Mouse (Mus musculus) MEL (cell line): ENCODE data around the gene Gnat2. TPM values are rescaled to one million over a fixed set of nuclear protein-coding genes. Genes with fewer than 3 reads are reported as not detected.
A peak's percentile ranks its signal among the peaks of the same experiment; 100 is the strongest.

ENCODE experiments used
- JUND ChIP-seq: IDR thresholded peaks from 2 replicates; pipeline ENCODE4 v1.6.1; 2011; ENCODE audit warnings: low read depth, mild to moderate bottlenecking, improper control_type of control experiment, low read length
- KAT2A ChIP-seq: conservative IDR thresholded peaks from 2 replicates; pipeline ENCODE4 v1.6.1; 2012; ENCODE audit warnings: low read depth, low read length, improper control_type of control experiment, inconsistent platforms
- NELFE ChIP-seq: IDR thresholded peaks from 2 replicates; pipeline ENCODE4 v1.6.1; 2011; ENCODE audit warnings: low read depth, low read length, improper control_type of control experiment
- POLR2AphosphoS2 ChIP-seq: IDR thresholded peaks from 2 replicates; pipeline ENCODE4 v1.6.1; 2011; ENCODE audit warnings: low read length, improper control_type of control experiment
- ZC3H11A ChIP-seq: IDR thresholded peaks from 2 replicates; pipeline ENCODE4 v1.6.1; 2012; ENCODE audit warnings: low read depth, mild to moderate bottlenecking, inconsistent platforms, low read length, improper control_type of control experiment
- polyA plus RNA-seq, 2 experiments: library from polyadenylated mRNA; stranded (reverse) in 1 of 2; unstranded in 1 of 2; fragments of >175 nt in 1 of 2; fragments of >200 nt in 1 of 2; gene quantifications; 2 replicates each; pipeline versions ENCODE4 v1.2.1 to v1.2.4; 2012; ENCODE audit warnings: low replicate concordance in 2 of 2, low read depth in 1 of 2; ENCODE audit not compliant: insufficient read length in 2 of 2, insufficient read depth in 1 of 2, missing spikeins in 1 of 2
- total RNA-seq: library from RNA; depleted of rRNA; stranded (reverse); fragments of 300-350 nt; gene quantifications from 2 replicates; pipeline ENCODE4 v1.2.3, GENCODE M21; 2012; rRNA removed

The Gnat2 gene
- total and polyA plus RNA-seq, 3 experiments, result 4.7 to 12.4 TPM; not detected in 1

- TF ChIP-seq KAT2A, result no peak; the same call in 1 of the 2 replicates
- peak; percentile 100 for TF ChIP-seq JUND
- TF ChIP-seq ZC3H11A, result peak; percentile 97
- no peak for TF ChIP-seq NELFE
- no peak for TF ChIP-seq POLR2AphosphoS2
Observed at GRCm38 (mm10) chr3:108147386-108148235, 55.0 kb downstream of the Gnat2 start (continued).

Other genes with a start within 250 kb of the Gnat2 start
- gene Eps8l3, start 215.6 kb upstream of the Gnat2 start, total RNA-seq, result 0.07 and 0.12 TPM in 2 replicates
- not detected for gene Eps8l3, start 215.6 kb upstream of the Gnat2 start, polyA plus RNA-seq
- 115 and 134 TPM in 2 replicates for gene Gstm5, start 197.0 kb upstream of the Gnat2 start, total RNA-seq
- gene Gstm5, start 197.0 kb upstream of the Gnat2 start, polyA plus RNA-seq, result 100 to 1,000 TPM in 1 of 2 experiments, not detected in 1; 164 TPM
- gene Gstm7, start 161.0 kb upstream of the Gnat2 start, total RNA-seq, result 0.10 TPM in 1 of 2 replicates, not detected in the other
- under 1 TPM in 1 of 2 experiments, not detected in 1; 0.24 TPM for gene Gstm7, start 161.0 kb upstream of the Gnat2 start, polyA plus RNA-seq
- not detected in 2 replicates for gene Gstm6, start 149.0 kb upstream of the Gnat2 start, total RNA-seq
- under 1 TPM in 1 of 2 experiments, not detected in 1; 0.13 TPM for gene Gstm6, start 149.0 kb upstream of the Gnat2 start, polyA plus RNA-seq
- gene Gstm3, start 123.5 kb upstream of the Gnat2 start, total RNA-seq, result not detected in 2 replicates
- under 1 TPM in 1 of 2 experiments, not detected in 1; 0.06 TPM for gene Gstm3, start 123.5 kb upstream of the Gnat2 start, polyA plus RNA-seq
- not detected in 2 replicates for gene Gstm2, start 106.3 kb upstream of the Gnat2 start, total RNA-seq
- not detected for gene Gstm2, start 106.3 kb upstream of the Gnat2 start, polyA plus RNA-seq
- gene Gstm1, start 74.8 kb upstream of the Gnat2 start, total RNA-seq, result 0.20 and 0.31 TPM in 2 replicates
- gene Gstm1, start 74.8 kb upstream of the Gnat2 start, polyA plus RNA-seq, result 1 to 10 TPM in 1 of 2 experiments, not detected in 1; 6.7 TPM
- 1.3 and 1.4 TPM in 2 replicates for gene Gstm4, start 47.9 kb upstream of the Gnat2 start, total RNA-seq
- 1 to 10 TPM in 1 of 2 experiments, not detected in 1; 7.4 TPM for gene Gstm4, start 47.9 kb upstream of the Gnat2 start, polyA plus RNA-seq
- 54.9 and 69.1 TPM in 2 replicates for gene Ampd2, start 6.1 kb upstream of the Gnat2 start, total RNA-seq
- 100 to 1,000 TPM in 1 of 2 experiments, not detected in 1; 201 TPM for gene Ampd2, start 6.1 kb upstream of the Gnat2 start, polyA plus RNA-seq
- gene Gnai3, start 53.4 kb downstream of the Gnat2 start, total RNA-seq, result 92.1 and 111 TPM in 2 replicates
- 10 to 100 TPM; 74.2 to 96.4 TPM for gene Gnai3, start 53.4 kb downstream of the Gnat2 start, polyA plus RNA-seq
- gene Gpr61, start 62.1 kb downstream of the Gnat2 start, total RNA-seq, result 0.04 and 0.07 TPM in 2 replicates
- under 1 TPM in 1 of 2 experiments, not detected in 1; 0.07 TPM for gene Gpr61, start 62.1 kb downstream of the Gnat2 start, polyA plus RNA-seq
- gene Amigo1, start 93.5 kb downstream of the Gnat2 start, total RNA-seq, result 3.7 and 4.6 TPM in 2 replicates
- 1 to 10 TPM in 1 of 2 experiments, not detected in 1; 9.5 TPM for gene Amigo1, start 93.5 kb downstream of the Gnat2 start, polyA plus RNA-seq
- gene Cyb561d1, start 108.4 kb downstream of the Gnat2 start, total RNA-seq, result 2.9 and 3.6 TPM in 2 replicates
- 1 to 10 TPM in 1 of 2 experiments, not detected in 1; 5.9 TPM for gene Cyb561d1, start 108.4 kb downstream of the Gnat2 start, polyA plus RNA-seq
- 4.4 and 5.6 TPM in 2 replicates for gene Atxn7l2, start 118.1 kb downstream of the Gnat2 start, total RNA-seq
- 10 to 100 TPM in 1 of 2 experiments, not detected in 1; 14.6 TPM for gene Atxn7l2, start 118.1 kb downstream of the Gnat2 start, polyA plus RNA-seq
- gene Sypl2, start 133.9 kb downstream of the Gnat2 start, total RNA-seq, result not detected in 2 replicates
- gene Sypl2, start 133.9 kb downstream of the Gnat2 start, polyA plus RNA-seq, result not detected
- 353 and 414 TPM in 2 replicates for gene Psma5, start 164.1 kb downstream of the Gnat2 start, total RNA-seq
- 100 to 1,000 TPM in 1 of 2 experiments, not detected in 1; 429 TPM for gene Psma5, start 164.1 kb downstream of the Gnat2 start, polyA plus RNA-seq
- gene Sort1, start 191.3 kb downstream of the Gnat2 start, total RNA-seq, result 10.2 and 12.3 TPM in 2 replicates
- gene Sort1, start 191.3 kb downstream of the Gnat2 start, polyA plus RNA-seq, result 10 to 100 TPM; 22.7 to 28.3 TPM